Comparison of ENCODE assay signal across 26 mouse cellular contexts in the genomic region with DNA sequence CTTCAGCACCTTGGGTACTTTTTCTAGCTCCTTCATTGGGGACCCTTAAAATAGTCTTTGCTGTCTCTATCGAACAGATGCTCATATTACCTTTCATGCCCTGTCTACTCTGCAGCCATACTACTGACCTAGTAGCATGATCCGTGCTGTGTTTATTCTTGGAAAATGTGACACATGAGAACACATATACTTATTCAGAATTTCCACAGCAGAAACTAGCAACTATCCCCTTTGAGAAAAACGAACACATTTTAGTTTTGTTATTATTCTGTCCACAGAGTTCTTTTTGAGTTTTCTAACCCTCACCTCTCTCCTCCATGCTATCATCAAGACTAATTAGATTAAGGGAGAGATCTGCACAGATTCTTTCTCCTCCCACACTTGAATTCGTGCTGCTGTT.
"Had no signal": no experiment of that assay in that cellular context is flagged by ENCODE, and none has a peak within 500 bp of the region (broad histone marks: within the 10 kb centered on the region; RNA-seq: fewer than 3 reads in every experiment).

No protein-coding gene starts in this region.

- DNase-seq: gastrocnemius, postnatal 14 days; gastrocnemius, postnatal 36 days; heart, adult 11 months; heart, adult 2 months; heart, postnatal 14 days; heart, postnatal 36 days; kidney, adult 18-20 months; kidney, adult 8-10 months; kidney, postnatal 10 days; kidney, postnatal 25 days; kidney, postnatal 4 days; liver; liver, embryonic 13.5 days had no signal

- H3K9me3 ChIP-seq: heart, embryonic 13.5 days; heart, embryonic 15.5 days; hindbrain, embryonic 13.5 days; hindbrain, embryonic 15.5 days; intestine, embryonic 15.5 days; limb, embryonic 10.5 days; limb, embryonic 12.5 days; liver, embryonic 13.5 days; liver, embryonic 15.5 days had no signal

- H3K4me1 ChIP-seq: hindbrain, embryonic 13.5 days; hindbrain, embryonic 15.5 days; intestine, embryonic 15.5 days; liver, embryonic 13.5 days; liver, embryonic 15.5 days had no signal

- H3K4me2 ChIP-seq: heart, embryonic 11.5 days; heart, embryonic 13.5 days; heart, embryonic 15.5 days; hindbrain, embryonic 13.5 days; hindbrain, embryonic 15.5 days; intestine, embryonic 15.5 days; limb, embryonic 12.5 days; liver, embryonic 11.5 days; liver, embryonic 13.5 days; liver, embryonic 15.5 days had no signal

- H3K9ac ChIP-seq: heart, embryonic 13.5 days; heart, embryonic 15.5 days; hindbrain, embryonic 13.5 days; hindbrain, embryonic 15.5 days; intestine, embryonic 15.5 days; limb, embryonic 12.5 days; liver, embryonic 13.5 days; liver, embryonic 15.5 days had no signal

- H3K27ac ChIP-seq: heart, adult 2 months; heart, embryonic 13.5 days; heart, embryonic 15.5 days; hindbrain, embryonic 13.5 days; hindbrain, embryonic 15.5 days; hindbrain, postnatal 0 days; intestine, embryonic 15.5 days; left cerebral cortex, adult 2 months; limb, embryonic 10.5 days; limb, embryonic 12.5 days; liver, embryonic 13.5 days; liver, embryonic 15.5 days had no signal

- H3K4me3 ChIP-seq: heart, adult 2 months; heart, embryonic 13.5 days; heart, embryonic 15.5 days; hindbrain, embryonic 13.5 days; hindbrain, embryonic 15.5 days; intestine, embryonic 15.5 days; left cerebral cortex, adult 2 months; limb, embryonic 10.5 days; limb, embryonic 12.5 days; liver, embryonic 13.5 days; liver, embryonic 15.5 days had no signal

- H3K36me3 ChIP-seq: heart, embryonic 13.5 days; heart, embryonic 15.5 days; hindbrain, embryonic 13.5 days; hindbrain, embryonic 15.5 days; intestine, embryonic 15.5 days; limb, embryonic 10.5 days; limb, embryonic 12.5 days; liver, embryonic 13.5 days; liver, embryonic 15.5 days had no signal

- ATAC-seq: hindbrain, postnatal 0 days; intestine, embryonic 15.5 days; intestine, postnatal 0 days had no signal

- H3K27me3 ChIP-seq: heart, embryonic 13.5 days; heart, embryonic 15.5 days; hindbrain, embryonic 13.5 days; hindbrain, embryonic 15.5 days; intestine, embryonic 15.5 days; limb, embryonic 12.5 days; liver, embryonic 13.5 days; liver, embryonic 15.5 days had no signal
